9 mouse cellular contexts compared by ENCODE assay signal in the genomic region with DNA sequence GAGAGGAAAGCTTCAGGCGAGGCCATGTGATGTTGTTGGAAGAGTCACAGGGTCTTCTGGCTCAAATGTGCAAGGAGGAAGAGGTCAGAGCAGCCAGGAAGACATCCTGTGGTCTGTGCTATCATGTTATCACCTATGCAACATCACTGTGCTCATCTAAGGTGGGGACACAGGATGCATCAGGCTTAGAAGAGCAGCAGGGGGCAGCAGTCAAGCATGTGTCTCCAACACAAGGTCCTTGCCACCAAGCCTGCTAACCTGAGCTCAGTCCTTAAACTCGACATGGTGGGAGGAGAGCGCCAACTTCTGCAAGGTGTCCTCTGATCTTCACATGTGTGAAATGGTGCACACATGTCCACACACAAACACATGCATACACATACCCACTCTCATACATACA. TPM values are rescaled to one million over a fixed set of nuclear protein-coding genes. Genes with fewer than 3 reads are reported as not detected.
A peak's percentile ranks its signal among the peaks of the same experiment; 100 is the strongest.
DNase-seq lines count a peak whose midpoint lies in the region; ATAC-seq and TF ChIP-seq lines count a peak whose summit lies in the region.
"Had no signal": no experiment of that assay in that cellular context is flagged by ENCODE, and none has a peak within 500 bp of the region (broad histone marks: within the 10 kb centered on the region; RNA-seq: fewer than 3 reads in every experiment).

No protein-coding gene starts in this region.

- H3K4me2 ChIP-seq in intestine, postnatal 0 days (replicated peaks; ENCODE audit: low read depth), result no peak overlapping the region
- no peak overlapping the region for H3K4me2 ChIP-seq in intestine, embryonic 15.5 days (replicated peaks)
- H3K4me2 ChIP-seq: limb, embryonic 13.5 days had no signal

- no peak overlapping the region for H3K27ac ChIP-seq in intestine, postnatal 0 days (ENCODE audit: low read depth, low read length)
- no peak overlapping the region for H3K27ac ChIP-seq in intestine, embryonic 15.5 days
- H3K27ac ChIP-seq in testis, adult 2 months (ENCODE audit: control insufficient read depth, insufficient read depth, low read depth, low read length), result no peak overlapping the region
- H3K27ac ChIP-seq: limb, embryonic 13.5 days had no signal

- peak; percentile 59 for TF ChIP-seq CTCF in intestine, postnatal 0 days (IDR thresholded peaks at IDR 0.05; ENCODE audit: low read depth)
- TF ChIP-seq CTCF in testis, adult 2 months (IDR thresholded peaks at IDR 0.05; ENCODE audit: control insufficient read depth, insufficient read depth, insufficient replicate concordance, low read depth, low read length), result peak; percentile 17; the same call in 1 of the 2 replicates

- H3K4me3 ChIP-seq in intestine, postnatal 0 days (ENCODE audit: low read depth, low read length), result no peak overlapping the region
- no peak overlapping the region for H3K4me3 ChIP-seq in intestine, embryonic 15.5 days (replicated peaks)
- no peak overlapping the region for H3K4me3 ChIP-seq in testis, adult 2 months (ENCODE audit: control insufficient read depth, low read depth, low read length)
- H3K4me3 ChIP-seq: limb, embryonic 13.5 days had no signal

- no peaks in the 10 kb centered on the region for H3K27me3 ChIP-seq in intestine, postnatal 0 days (replicated peaks; ENCODE audit: control insufficient read depth, insufficient read depth, low read length)
- no peaks in the 10 kb centered on the region for H3K27me3 ChIP-seq in intestine, embryonic 15.5 days (replicated peaks)
- H3K27me3 ChIP-seq in testis, adult 2 months (ENCODE audit: control insufficient read depth, insufficient read depth, low read length), result no peaks in the 10 kb centered on the region
- H3K27me3 ChIP-seq: limb, embryonic 13.5 days had no signal

- H3K9ac ChIP-seq in intestine, postnatal 0 days (ENCODE audit: low read depth, low read length), result no peak overlapping the region
- no peak overlapping the region for H3K9ac ChIP-seq in intestine, embryonic 15.5 days
- H3K9ac ChIP-seq: limb, embryonic 13.5 days had no signal

- WGBS in intestine, postnatal 0 days, result 79% methylated on average over 3 of the region's 3 CpGs
- 67% methylated on average over 3 of the region's 3 CpGs for WGBS in intestine, embryonic 15.5 days

- no peak for TF ChIP-seq POLR2A in testis, adult 2 months (IDR thresholded peaks at IDR 0.05; ENCODE audit: control insufficient read depth, low read depth, low read length)

- H3K4me1 ChIP-seq in intestine, postnatal 0 days (replicated peaks; ENCODE audit: control insufficient read depth, insufficient read depth, low read length), result no peaks in the 10 kb centered on the region
- H3K4me1 ChIP-seq in intestine, embryonic 15.5 days (replicated peaks), result no peaks in the 10 kb centered on the region
- no peaks in the 10 kb centered on the region for H3K4me1 ChIP-seq in testis, adult 2 months (ENCODE audit: control insufficient read depth, insufficient read depth, low read length)

- no peaks in the 10 kb centered on the region for H3K9me3 ChIP-seq in intestine, postnatal 0 days (ENCODE audit: control insufficient read depth)
- no peaks in the 10 kb centered on the region for H3K9me3 ChIP-seq in intestine, embryonic 15.5 days
- H3K9me3 ChIP-seq: limb, embryonic 13.5 days had no signal

- no peaks in the 10 kb centered on the region for H3K36me3 ChIP-seq in intestine, postnatal 0 days (ENCODE audit: control insufficient read depth, insufficient read depth)
- H3K36me3 ChIP-seq in intestine, embryonic 15.5 days, result no peaks in the 10 kb centered on the region
- no peaks in the 10 kb centered on the region for H3K36me3 ChIP-seq in testis, adult 2 months (ENCODE audit: control insufficient read depth, insufficient read depth, low read length)
- H3K36me3 ChIP-seq: limb, embryonic 13.5 days had no signal

- no peak for ATAC-seq in intestine, postnatal 0 days
- no peak for ATAC-seq in intestine, embryonic 15.5 days
- peak; percentile 54 for ATAC-seq in granulocyte monocyte progenitor cell, adult 5-6 weeks (replicated peaks; ENCODE audit: poor library complexity, severe bottlenecking)
- no peak for ATAC-seq in erythroid progenitor cell, adult 5-6 weeks (replicated peaks; ENCODE audit: low FRiP score, poor library complexity, severe bottlenecking)

- DNase-seq in testis, postnatal 14 days (ENCODE audit: low spot score), result no peak
- no peak for DNase-seq in adrenal gland, adult (ENCODE audit: inconsistent age in 2 of 2, low spot score in 1 of 2)
- DNase-seq: gastrocnemius, postnatal 10 days had no signal

RNA-seq across cellular contexts. Expression of gene Arsb, which starts 13.9 kb away (rescaled TPM):
- 7.4 and 7.9 TPM in 2 replicates for polyA plus RNA-seq in intestine, postnatal 0 days (2015; fragmentation: Nextera tagmentation; extraction: Ambion mirVana)
- polyA plus RNA-seq in intestine, embryonic 15.5 days (2015; fragmentation: Nextera tagmentation; extraction: Ambion mirVana), result 9.5 and 11.2 TPM in 2 replicates
- 5.8 and 6.9 TPM in 2 replicates for polyA plus RNA-seq in testis, adult 2 months (2012; rRNA removed)
- 80.8 and 112 TPM in 2 replicates for total RNA-seq in granulocyte monocyte progenitor cell, adult 5-6 weeks (2014; fragmentation: Nextera tagmentation)
- total RNA-seq in granulocyte monocyte progenitor cell, adult 5-6 weeks (2017), result 32.4 and 40.6 TPM in 2 replicates
- 23.8 and 28.5 TPM in 2 replicates for total RNA-seq in erythroid progenitor cell, adult 5-6 weeks (2015; ENCODE audit: low replicate concordance)
- 3.0 and 7.9 TPM in 2 replicates for total RNA-seq in erythroid progenitor cell, adult 5-6 weeks (2017; ENCODE audit: low replicate concordance)
